Mouse (Mus musculus) common myeloid progenitor, adult 5-6 weeks (primary cell): ENCODE measurements at regions not wholly inside any gene's neighbourhood (a gene's known extent, or its start where the extent isn't known, plus 50 kb on each side); places are given as distances from the start of the nearest gene placed in this dataset.

Source experiments
- ATAC-seq: replicated peaks from 2 replicates; pipeline ENCODE4 v1.8.0; 2016; ENCODE audit warnings: low read depth, mild to moderate bottlenecking, moderate TSS enrichment, inconsistent platforms; ENCODE audit not compliant: poor library complexity, severe bottlenecking

- ATAC-seq = no peak
Measured at GRCm38 (mm10) chr13:115676836-115677235, 575.1 kb upstream of the Itga1 start.

- ATAC-seq = no peak
Measured at GRCm38 (mm10) chr13:115673729-115674128, 572.0 kb upstream of the Itga1 start.

GRCm38 (mm10) chr13:115671685-115672084, 569.9 kb upstream of the Itga1 start:
- ATAC-seq = no peak

- no peak for ATAC-seq
Measured at GRCm38 (mm10) chr13:115669516-115669915, 567.8 kb upstream of the Itga1 start.

- ATAC-seq = no peak
Measured at GRCm38 (mm10) chr13:115655134-115655533, 553.4 kb upstream of the Itga1 start.

- no peak for ATAC-seq
Measured at GRCm38 (mm10) chr13:115652935-115653334, 551.2 kb upstream of the Itga1 start.

- no peak for ATAC-seq
Measured at GRCm38 (mm10) chr13:115652352-115652751, 550.6 kb upstream of the Itga1 start.

- ATAC-seq = no peak
Measured at GRCm38 (mm10) chr13:115631410-115632105, 529.8 kb upstream of the Itga1 start.

- ATAC-seq = no peak
Measured at GRCm38 (mm10) chr13:115630603-115631002, 528.8 kb upstream of the Itga1 start.

GRCm38 (mm10) chr13:115613174-115613573, 511.4 kb upstream of the Itga1 start:
- ATAC-seq = no peak

GRCm38 (mm10) chr13:115606441-115606840, 504.7 kb upstream of the Itga1 start:
- no peak for ATAC-seq

GRCm38 (mm10) chr13:115595126-115595671, 493.4 kb upstream of the Itga1 start:
- no peak for ATAC-seq

GRCm38 (mm10) chr13:115575967-115576366, 474.2 kb upstream of the Itga1 start:
- no peak for ATAC-seq

GRCm38 (mm10) chr13:115575052-115575891, 473.5 kb upstream of the Itga1 start:
- ATAC-seq = no peak

- ATAC-seq = no peak
Measured at GRCm38 (mm10) chr13:115541167-115541566, 439.4 kb upstream of the Itga1 start.

GRCm38 (mm10) chr13:115535900-115536299, 434.1 kb upstream of the Itga1 start:
- no peak for ATAC-seq

GRCm38 (mm10) chr13:115513914-115514313, 412.1 kb upstream of the Itga1 start:
- no peak for ATAC-seq

- ATAC-seq = no peak
Measured at GRCm38 (mm10) chr13:115512214-115512613, 410.4 kb upstream of the Itga1 start.

GRCm38 (mm10) chr13:115508646-115509045, 406.9 kb upstream of the Itga1 start:
- no peak for ATAC-seq

- no peak for ATAC-seq
Measured at GRCm38 (mm10) chr13:115494399-115494798, 392.6 kb upstream of the Itga1 start.

GRCm38 (mm10) chr13:115475861-115476260, 374.1 kb upstream of the Itga1 start:
- no peak for ATAC-seq
